Mouse (Mus musculus) megakaryocyte, embryonic 14.5 days (primary cell): Measurements from ENCODE around the gene Rnf7. TPM values are rescaled to one million over a fixed set of nuclear protein-coding genes. Genes with fewer than 3 reads are reported as not detected.

ENCODE experiments used
- H3K27me3 ChIP-seq: replicated peaks from 2 replicates; pipeline ENCODE3; 2012; ENCODE audit warnings: inconsistent platforms
- H3K36me3 ChIP-seq: replicated peaks from 2 replicates; pipeline ENCODE3; 2012; ENCODE audit warnings: low read length, inconsistent platforms, mixed read lengths
- H3K4me1 ChIP-seq: 2 replicates; pipeline ENCODE4 v1.6.1; 2012; ENCODE audit warnings: inconsistent platforms
- H3K4me3 ChIP-seq: replicated peaks from 2 replicates; pipeline ENCODE3; 2012; ENCODE audit warnings: moderate library complexity, mild to moderate bottlenecking, inconsistent platforms
- H3K9me3 ChIP-seq: 2 replicates; pipeline ENCODE4 v1.6.1; 2012; ENCODE audit warnings: inconsistent platforms
- FLI1 ChIP-seq: IDR thresholded peaks from 2 replicates; pipeline ENCODE4 v1.6.1; 2012; ENCODE audit warnings: low read length, inconsistent platforms, mixed read lengths
- GATA1 ChIP-seq: IDR thresholded peaks from 3 replicates; pipeline ENCODE4 v1.6.1; 2012; ENCODE audit warnings: mixed read lengths, low read length, inconsistent platforms, borderline replicate concordance
- polyA plus RNA-seq: library from polyadenylated mRNA; stranded (reverse); fragments of >175 nt; gene quantifications from 2 replicates; pipeline ENCODE4 v1.2.3, GENCODE M21; 2012; ENCODE audit warnings: low replicate concordance; ENCODE audit not compliant: insufficient read depth

Rnf7 gene
- polyA plus RNA-seq, 1 experiment = 33.1 TPM

GRCm38 (mm10) chr9:96445351-96445750, 33.1 kb downstream of the Rnf7 start:
- Histone ChIP-seq H3K36me3 (no peaks in the 10 kb centered on the region), H3K9me3 (peaks cover 12% of the 10 kb centered on the region), H3K4me3 (no peak overlapping the region), H3K4me1 (peaks cover 20% of the 10 kb centered on the region), H3K27me3 (peaks cover 44% of the 10 kb centered on the region)
- TF ChIP-seq GATA1 (no peak), FLI1 (no peak)

GRCm38 (mm10) chr9:96442081-96442480, 36.4 kb downstream of the Rnf7 start:
- TF ChIP-seq FLI1 = no peak
- no peak for TF ChIP-seq GATA1
- Histone ChIP-seq H3K4me1 (peaks cover 37% of the 10 kb centered on the region), H3K9me3 (no peaks in the 10 kb centered on the region), H3K36me3 (no peaks in the 10 kb centered on the region), H3K27me3 (peaks cover 69% of the 10 kb centered on the region), H3K4me3 (no peak overlapping the region)

DNA sequence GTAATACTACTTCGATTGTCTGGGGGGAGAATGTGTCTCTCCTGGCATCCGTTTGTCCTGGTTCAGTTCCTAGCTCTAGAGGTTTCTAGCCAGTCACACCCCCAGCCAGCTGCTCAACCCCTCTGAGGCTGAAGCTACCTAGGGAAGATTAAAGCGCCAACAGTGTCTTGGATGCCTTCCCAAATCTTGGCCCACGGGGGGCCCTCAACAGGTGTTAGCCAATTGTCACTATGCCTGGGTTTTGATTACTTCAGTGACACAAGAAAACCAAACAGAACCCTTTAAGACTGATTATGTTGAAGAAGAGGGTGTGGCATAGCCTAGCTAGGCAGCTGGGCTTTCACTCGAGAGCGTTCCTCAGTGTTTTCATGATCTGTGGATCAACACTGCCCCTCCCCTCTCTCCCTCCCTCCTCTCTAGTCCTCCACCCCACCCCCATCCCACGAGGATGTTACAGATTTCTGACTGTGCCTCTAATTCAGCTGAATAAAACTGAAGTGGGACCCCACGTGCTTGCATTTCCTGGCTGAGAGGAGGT, 40.1 kb downstream of the Rnf7 start:
- Histone ChIP-seq H3K27me3 (peaks cover 76% of the 10 kb centered on the region), H3K4me1 (peaks cover 39% of the 10 kb centered on the region), H3K36me3 (no peaks in the 10 kb centered on the region), H3K9me3 (no peaks in the 10 kb centered on the region), H3K4me3 (peak overlapping the region; percentile 92)
- TF ChIP-seq FLI1 (no peak), GATA1 (no peak)

DNA sequence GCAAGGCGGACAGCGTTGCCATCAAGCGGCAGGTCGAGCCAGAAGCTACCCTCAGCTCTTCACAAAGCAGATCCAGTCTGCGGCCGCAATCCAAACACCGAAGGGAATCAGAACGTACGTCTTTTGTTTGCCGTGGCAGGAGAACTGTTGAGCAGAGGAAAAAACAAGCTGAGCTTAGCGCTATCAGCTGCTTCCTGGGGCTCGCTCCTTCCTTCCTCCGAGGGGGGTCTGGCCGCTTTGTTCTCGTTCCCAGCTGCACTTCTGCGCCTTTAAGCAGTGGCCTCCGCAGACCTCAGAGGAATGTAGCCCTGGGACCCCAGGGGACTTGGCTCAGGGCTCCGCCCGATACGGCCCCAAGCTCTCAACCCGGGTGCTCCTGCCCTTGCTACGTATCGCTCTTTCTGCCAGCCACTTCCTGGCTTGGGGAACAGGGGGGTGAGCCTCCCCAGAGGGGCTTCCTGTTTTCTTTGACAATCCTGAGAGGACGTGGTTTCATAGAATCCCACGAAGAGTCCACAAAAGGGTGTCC, 40.6 kb downstream of the Rnf7 start:
- Histone ChIP-seq H3K4me3 (peak overlapping the region; percentile 92), H3K36me3 (no peaks in the 10 kb centered on the region), H3K27me3 (peaks cover 73% of the 10 kb centered on the region), H3K9me3 (no peaks in the 10 kb centered on the region), H3K4me1 (peaks cover 40% of the 10 kb centered on the region)
- TF ChIP-seq GATA1 (no peak), FLI1 (no peak)

DNA sequence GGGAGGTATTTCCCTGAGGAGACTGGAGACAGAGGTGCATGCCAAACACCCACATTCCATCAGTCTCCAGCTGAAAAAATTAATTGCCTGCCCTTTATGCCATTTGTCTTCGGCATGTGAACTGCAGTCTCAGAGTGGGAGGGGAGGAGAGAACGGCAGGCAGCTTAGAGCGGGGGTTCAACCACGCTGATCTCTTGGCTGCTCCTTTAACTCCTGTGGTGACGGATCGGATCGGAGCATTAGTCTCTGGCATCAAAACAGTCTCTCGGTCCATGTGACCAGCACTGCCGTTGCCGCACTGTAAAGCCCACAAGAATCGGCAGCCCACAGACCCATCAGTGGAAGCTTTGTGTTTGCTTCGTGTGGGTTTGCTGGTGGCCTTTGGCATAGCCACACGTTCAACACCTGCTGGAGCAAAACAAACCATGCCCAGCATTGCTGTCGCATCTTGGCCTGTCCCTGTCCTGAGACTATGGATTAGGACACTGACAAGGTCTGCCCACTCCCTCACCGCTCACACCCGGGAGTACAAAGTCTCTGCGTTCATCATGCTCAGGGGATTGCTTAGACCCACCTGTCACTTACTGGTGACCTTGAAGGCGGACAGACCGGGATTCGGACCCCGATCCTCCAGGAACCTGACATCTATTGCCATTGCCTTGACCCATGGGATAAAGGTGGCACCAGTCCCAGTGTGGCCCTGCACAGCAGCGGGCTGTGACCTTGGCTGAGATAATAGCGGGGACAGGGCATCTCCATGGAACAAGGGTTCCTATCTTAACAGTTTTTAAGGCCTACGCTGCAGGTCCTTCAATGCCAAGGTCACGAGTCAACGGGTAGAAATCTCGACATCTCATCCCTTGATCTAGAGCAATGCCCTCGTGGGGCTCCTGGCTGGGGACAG, 41.3 kb downstream of the Rnf7 start:
- TF ChIP-seq GATA1 (no peak), FLI1 (no peak)
- no peaks in the 10 kb centered on the region for H3K36me3 ChIP-seq
- H3K4me1 ChIP-seq = peaks cover 44% of the 10 kb centered on the region
- no peaks in the 10 kb centered on the region for H3K9me3 ChIP-seq
- peaks cover 70% of the 10 kb centered on the region for H3K27me3 ChIP-seq
- H3K4me3 ChIP-seq = peak overlapping the region; percentile 92

DNA sequence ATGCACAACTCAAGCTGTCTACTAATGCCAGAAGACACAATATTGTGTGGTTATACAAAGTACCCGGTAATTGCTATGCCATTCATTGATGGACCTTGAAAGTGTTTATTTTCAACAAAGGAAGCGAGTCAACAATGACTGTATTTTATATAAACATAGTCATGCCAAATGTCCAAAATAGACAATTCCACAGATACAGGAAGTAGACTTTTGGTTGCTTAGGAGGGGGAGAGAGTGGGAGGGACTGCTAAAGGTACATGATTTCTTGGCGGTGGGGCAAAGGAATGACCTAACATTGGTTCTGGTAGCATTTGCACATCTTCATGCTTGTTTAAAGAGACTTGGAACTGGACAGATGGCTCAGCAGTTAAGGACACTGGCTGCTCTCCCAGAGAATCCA, 45.9 kb downstream of the Rnf7 start:
- H3K36me3 ChIP-seq = no peaks in the 10 kb centered on the region
- TF ChIP-seq GATA1 = no peak
- TF ChIP-seq FLI1 = no peak
- no peak overlapping the region for H3K4me3 ChIP-seq
- no peaks in the 10 kb centered on the region for H3K9me3 ChIP-seq
- H3K27me3 ChIP-seq = peaks cover 37% of the 10 kb centered on the region
- H3K4me1 ChIP-seq = peaks cover 15% of the 10 kb centered on the region

DNA sequence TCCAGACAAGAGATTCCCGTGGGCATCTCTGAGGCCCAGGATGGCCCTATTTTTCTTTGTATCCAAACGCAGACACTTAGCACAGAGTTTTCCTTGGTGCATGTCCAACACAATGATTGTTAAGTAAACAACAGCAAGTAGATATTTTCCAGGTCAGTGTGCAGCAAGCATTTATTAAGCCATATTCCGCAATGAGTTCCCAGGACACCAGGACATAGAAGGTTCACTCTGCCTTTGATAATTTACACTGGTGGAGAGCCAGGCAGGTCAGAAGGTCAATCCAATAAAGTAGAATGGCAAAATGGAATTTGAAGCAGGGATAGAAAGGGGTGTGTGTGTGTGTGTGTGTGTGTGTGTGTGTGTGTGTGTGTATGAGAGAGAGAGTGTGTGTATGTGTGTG, 47.4 kb downstream of the Rnf7 start:
- H3K4me3 ChIP-seq = no peak overlapping the region
- no peaks in the 10 kb centered on the region for H3K9me3 ChIP-seq
- H3K4me1 ChIP-seq = peaks cover 7% of the 10 kb centered on the region
- peaks cover 28% of the 10 kb centered on the region for H3K27me3 ChIP-seq
- no peak for TF ChIP-seq GATA1
- no peak for TF ChIP-seq FLI1
- no peaks in the 10 kb centered on the region for H3K36me3 ChIP-seq

GRCm38 (mm10) chr9:96428336-96429046, 50.0 kb downstream of the Rnf7 start:
- Histone ChIP-seq H3K4me1 (peaks cover 7% of the 10 kb centered on the region), H3K36me3 (no peaks in the 10 kb centered on the region), H3K4me3 (no peak overlapping the region), H3K27me3 (peaks cover 20% of the 10 kb centered on the region), H3K9me3 (no peaks in the 10 kb centered on the region)
- TF ChIP-seq FLI1 = no peak
- no peak for TF ChIP-seq GATA1

DNA sequence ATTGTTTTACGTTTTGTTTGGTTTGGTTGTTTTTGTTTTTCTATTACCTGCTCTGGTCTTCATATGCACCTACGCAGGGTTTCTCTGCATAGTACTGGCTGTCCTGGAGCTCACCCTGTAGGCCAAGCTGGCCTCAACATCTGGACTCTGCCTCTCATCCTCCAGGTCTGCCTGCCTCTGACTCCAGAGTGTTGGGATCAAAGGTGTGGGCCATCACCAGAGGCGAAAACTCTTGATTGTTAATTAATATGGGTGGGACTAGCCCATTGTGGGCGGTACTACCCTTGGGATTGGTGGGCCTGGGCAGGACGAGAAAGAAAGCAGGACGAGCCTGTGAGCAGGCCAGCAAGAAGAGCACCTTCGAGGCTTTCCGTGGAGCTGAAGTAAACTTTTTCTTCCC, 54.4 kb downstream of the Rnf7 start:
- TF ChIP-seq GATA1 (no peak), FLI1 (no peak)
- Histone ChIP-seq H3K9me3 (no peaks in the 10 kb centered on the region), H3K27me3 (peaks cover 14% of the 10 kb centered on the region), H3K4me1 (peaks cover 9% of the 10 kb centered on the region), H3K4me3 (no peak overlapping the region), H3K36me3 (no peaks in the 10 kb centered on the region)

Other genes starting within 250 kb of the Rnf7 start
- gene Atp1b3, start 114.2 kb downstream of the Rnf7 start, polyA plus RNA-seq = 124 and 126 TPM in 2 replicates
- not detected in 2 replicates for gene Gm28729, start 46.6 kb upstream of the Rnf7 start, polyA plus RNA-seq
- 0.38 TPM in 1 of 2 replicates, not detected in the other for gene Rasa2, start 152.9 kb upstream of the Rnf7 start, polyA plus RNA-seq